Mouse (Mus musculus): ENCODE results near the gene Ephx4. TPM values are rescaled to one million over a fixed set of nuclear protein-coding genes. Genes with fewer than 3 reads are reported as not detected.

The Ephx4 gene
- polyA plus RNA-seq, 2 experiments, result 2.4 TPM

DNA sequence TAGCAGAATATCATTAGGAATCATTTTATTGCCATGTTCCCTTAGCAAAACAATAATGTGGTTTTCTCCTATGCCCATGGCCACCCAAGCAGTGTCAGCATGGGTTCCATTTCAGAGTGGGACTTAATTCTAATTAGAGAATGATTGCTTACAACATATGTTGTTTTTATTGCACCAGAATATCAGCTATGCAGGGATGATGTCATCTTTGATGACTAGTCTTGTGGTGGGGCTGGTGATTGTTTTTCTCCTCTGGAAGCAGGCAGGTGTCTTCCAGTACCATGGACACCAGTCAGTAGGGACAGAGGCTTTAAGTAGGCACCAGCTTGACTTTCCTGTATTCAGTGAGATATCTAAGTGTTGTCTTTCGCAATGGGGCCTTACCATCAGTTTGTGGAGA is 14.7 kb upstream of the Ephx4 start:
- no peaks in the 10 kb centered on the region for H3K27me3 ChIP-seq (ENCODE audit: control insufficient read depth, insufficient read depth, low read length)
- TF ChIP-seq POLR2A (IDR thresholded peaks at IDR 0.05; ENCODE audit: borderline replicate concordance, extremely low read depth, insufficient read depth, insufficient read length), result no peak
- ATAC-seq (ENCODE audit: low FRiP score, low read depth) (no peak), DNase-seq (ENCODE audit: low spot score) (no peak)
- H3K4me2 ChIP-seq (replicated peaks; ENCODE audit: low read depth, low read length, severe bottlenecking), result no peak overlapping the region
- no peak overlapping the region for H3K9ac ChIP-seq (ENCODE audit: low read depth, low read length, severe bottlenecking)
- WGBS, result 87% methylated on average over 1 of the region's 1 CpGs
- H3K9me3 ChIP-seq (ENCODE audit: control insufficient read depth, low read length), result no peaks in the 10 kb centered on the region
- H3K4me3 ChIP-seq (replicated peaks; ENCODE audit: low read length), result no peak overlapping the region
- H3K27ac ChIP-seq (replicated peaks; ENCODE audit: low read depth, low read length), result no peak overlapping the region
- H3K4me1 ChIP-seq (ENCODE audit: control insufficient read depth, insufficient read depth, low read length), result no peaks in the 10 kb centered on the region
- peaks cover 9% of the 10 kb centered on the region; the same call in 1 of the 2 replicates for H3K36me3 ChIP-seq (ENCODE audit: control insufficient read depth, insufficient read depth, low read length)

DNA sequence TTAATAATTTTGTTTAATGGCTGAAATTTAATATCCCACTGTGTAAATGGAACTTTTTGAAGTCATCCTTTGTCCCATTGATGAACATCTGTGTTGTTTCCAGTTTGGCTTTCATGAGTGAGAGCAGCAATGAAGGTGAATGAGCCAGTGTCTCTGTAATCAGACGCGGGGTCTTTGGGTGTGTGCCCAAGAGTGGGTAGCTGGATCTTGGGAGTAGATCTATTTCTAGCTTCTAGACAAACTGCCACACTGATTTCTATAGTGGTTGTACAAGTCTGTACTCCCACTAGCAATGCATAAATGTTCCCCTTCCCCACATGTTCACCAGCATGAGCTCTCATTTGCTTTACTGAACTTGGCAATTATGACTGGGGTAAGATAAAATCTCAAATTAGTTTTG is 13.2 kb upstream of the Ephx4 start:
- no peak for DNase-seq (ENCODE audit: low spot score)
- H3K9ac ChIP-seq (ENCODE audit: low read depth, low read length, severe bottlenecking), result no peak overlapping the region
- WGBS, result 88% methylated on average over 2 of the region's 2 CpGs
- H3K27ac ChIP-seq (replicated peaks; ENCODE audit: low read depth, low read length), result no peak overlapping the region
- no peak for TF ChIP-seq POLR2A (IDR thresholded peaks at IDR 0.05; ENCODE audit: borderline replicate concordance, extremely low read depth, insufficient read depth, insufficient read length)
- peaks cover 2% of the 10 kb centered on the region; the same call in 1 of the 2 replicates for H3K36me3 ChIP-seq (ENCODE audit: control insufficient read depth, insufficient read depth, low read length)
- no peak for ATAC-seq (ENCODE audit: low FRiP score, low read depth)
- H3K9me3 ChIP-seq (ENCODE audit: control insufficient read depth, low read length), result no peaks in the 10 kb centered on the region
- H3K4me2 ChIP-seq (replicated peaks; ENCODE audit: low read depth, low read length, severe bottlenecking), result no peak overlapping the region
- H3K4me3 ChIP-seq (replicated peaks; ENCODE audit: low read length), result no peak overlapping the region
- no peaks in the 10 kb centered on the region for H3K27me3 ChIP-seq (ENCODE audit: control insufficient read depth, insufficient read depth, low read length)
- no peaks in the 10 kb centered on the region for H3K4me1 ChIP-seq (ENCODE audit: control insufficient read depth, insufficient read depth, low read length)

DNA sequence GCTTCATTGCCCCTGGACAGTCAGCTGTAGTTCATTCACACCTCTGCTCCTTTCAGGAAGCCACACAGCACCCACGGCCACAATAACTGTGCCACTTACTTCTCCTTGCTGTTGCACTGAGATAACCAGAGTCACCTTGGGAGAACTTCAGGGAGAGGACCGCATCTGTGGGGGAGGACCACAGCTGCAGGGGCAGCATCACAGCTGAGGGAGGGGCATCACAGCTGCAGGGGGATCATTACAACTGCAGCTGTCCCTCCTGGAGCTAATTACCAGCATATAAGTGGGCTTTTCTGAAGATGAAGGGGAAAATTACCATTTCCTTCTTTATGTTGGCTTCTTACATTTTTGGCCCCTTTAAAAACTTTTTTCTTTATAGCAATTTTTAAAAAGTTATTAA is 8.1 kb upstream of the Ephx4 start:
- Histone ChIP-seq H3K9ac (ENCODE audit: low read depth, low read length, severe bottlenecking) (no peak overlapping the region), H3K4me2 (replicated peaks; ENCODE audit: low read depth, low read length, severe bottlenecking) (no peak overlapping the region), H3K36me3 (ENCODE audit: control insufficient read depth, insufficient read depth, low read length) (no peaks in the 10 kb centered on the region), H3K9me3 (ENCODE audit: control insufficient read depth, low read length) (no peaks in the 10 kb centered on the region), H3K27ac (replicated peaks; ENCODE audit: low read depth, low read length) (no peak overlapping the region), H3K27me3 (ENCODE audit: control insufficient read depth, insufficient read depth, low read length) (no peaks in the 10 kb centered on the region), H3K4me3 (replicated peaks; ENCODE audit: low read length) (no peak overlapping the region), H3K4me1 (ENCODE audit: control insufficient read depth, insufficient read depth, low read length) (no peaks in the 10 kb centered on the region)
- no peak for ATAC-seq (ENCODE audit: low FRiP score, low read depth)
- DNase-seq (ENCODE audit: low spot score), result no peak
- WGBS, result 30% methylated on average over 2 of the region's 2 CpGs
- TF ChIP-seq POLR2A (IDR thresholded peaks at IDR 0.05; ENCODE audit: borderline replicate concordance, extremely low read depth, insufficient read depth, insufficient read length), result no peak

DNA sequence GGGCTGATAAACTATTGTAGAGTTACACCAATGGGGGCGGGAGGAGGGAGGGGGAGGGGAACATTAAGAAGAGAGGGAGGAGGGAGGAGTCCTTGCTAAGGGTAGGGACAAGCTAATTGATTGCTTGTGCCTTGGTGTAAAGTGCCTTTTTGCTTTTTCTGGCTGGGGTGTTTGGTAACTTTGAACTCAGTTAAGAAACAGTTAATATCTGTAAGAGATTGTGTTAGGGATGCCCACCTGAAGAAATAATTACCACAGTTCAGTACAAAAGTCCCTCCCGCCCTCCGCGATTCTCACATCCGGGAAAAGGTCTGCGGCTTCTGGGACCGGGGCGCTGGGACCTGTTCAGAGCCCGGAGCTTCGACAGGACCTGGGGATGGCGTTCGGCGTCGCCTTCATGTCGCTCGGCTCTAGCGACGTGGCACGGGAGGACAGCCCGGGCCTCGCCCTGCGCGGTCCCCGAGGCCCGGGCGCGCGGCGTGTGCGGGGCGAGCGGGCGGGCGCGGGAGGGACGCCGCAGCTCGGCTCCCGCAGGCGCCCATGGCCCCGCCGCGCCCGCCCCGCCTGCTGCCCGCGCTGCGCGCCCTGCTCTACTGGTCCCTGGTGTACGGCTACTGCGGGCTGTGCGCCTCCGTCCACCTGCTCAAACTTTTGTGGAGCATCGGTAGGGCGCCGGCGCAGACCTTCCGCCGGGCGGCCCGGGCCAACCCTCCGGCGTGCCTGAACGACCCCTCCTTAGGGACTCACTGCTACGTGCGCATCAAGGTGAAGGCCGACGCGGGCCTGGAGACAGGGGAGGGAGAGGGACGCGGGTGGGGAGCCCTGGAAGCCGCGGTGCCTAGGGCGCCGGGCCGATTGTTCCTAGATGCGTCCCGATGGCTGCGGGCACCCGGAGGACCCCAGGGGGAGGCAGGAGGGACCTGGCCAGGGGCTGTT is 743 bp downstream of the Ephx4 start:
- Histone ChIP-seq H3K9ac (ENCODE audit: low read depth, low read length, severe bottlenecking) (peak overlapping the region; percentile 70), H3K4me3 (replicated peaks; ENCODE audit: low read length) (peak overlapping the region; percentile 61), H3K4me1 (ENCODE audit: control insufficient read depth, insufficient read depth, low read length) (no peaks in the 10 kb centered on the region), H3K27me3 (ENCODE audit: control insufficient read depth, insufficient read depth, low read length) (peaks cover 24% of the 10 kb centered on the region), H3K27ac (replicated peaks; ENCODE audit: low read depth, low read length) (no peak overlapping the region), H3K36me3 (ENCODE audit: control insufficient read depth, insufficient read depth, low read length) (no peaks in the 10 kb centered on the region), H3K4me2 (replicated peaks; ENCODE audit: low read depth, low read length, severe bottlenecking) (peak overlapping the region; percentile 99), H3K9me3 (ENCODE audit: control insufficient read depth, low read length) (no peaks in the 10 kb centered on the region)
- ATAC-seq (ENCODE audit: low FRiP score, low read depth) (peak; percentile 68), DNase-seq (ENCODE audit: low spot score) (peak; percentile 5)
- under 1% methylated on average over 48 of the region's 80 CpGs for WGBS
- no peak for TF ChIP-seq POLR2A (IDR thresholded peaks at IDR 0.05; ENCODE audit: borderline replicate concordance, extremely low read depth, insufficient read depth, insufficient read length)

DNA sequence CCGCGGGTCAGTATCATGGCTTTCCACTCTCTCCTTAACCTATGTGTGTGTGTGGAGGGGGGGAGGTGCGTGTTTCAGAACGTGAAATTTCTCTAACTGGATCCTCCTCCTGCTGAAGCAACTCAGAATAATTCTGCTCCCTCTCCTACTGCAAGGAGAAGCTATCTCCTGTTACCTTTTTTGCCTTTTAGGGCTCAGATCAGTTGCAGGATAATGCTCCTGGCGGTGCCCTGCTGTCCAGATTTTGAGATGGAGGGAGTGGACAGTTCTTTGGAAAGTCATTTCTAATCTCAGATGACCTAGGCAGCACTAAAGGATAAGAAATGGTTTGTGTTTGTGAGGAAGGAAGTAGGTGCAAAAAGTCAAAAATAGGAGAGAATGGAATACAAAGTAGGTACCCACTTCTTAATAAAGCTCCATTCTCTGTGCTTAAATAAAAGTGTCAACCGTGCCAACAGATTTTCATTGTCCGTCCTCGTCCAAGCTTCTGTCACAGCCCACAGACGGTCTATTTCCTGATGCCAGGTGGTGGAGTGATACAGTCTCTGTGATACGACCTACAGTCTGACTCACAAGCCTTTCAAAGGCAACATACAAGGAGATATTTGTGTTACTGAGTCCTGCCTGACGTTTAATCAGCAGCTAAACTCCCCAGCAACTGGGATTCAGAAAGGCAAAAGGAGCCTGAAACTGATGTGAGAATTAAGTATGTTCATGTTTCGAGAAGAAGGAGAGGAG is 1.6 kb downstream of the Ephx4 start:
- no peak for DNase-seq (ENCODE audit: low spot score)
- WGBS, result 32% methylated on average over 12 of the region's 12 CpGs
- peak overlapping the region; percentile 70 for H3K9ac ChIP-seq (ENCODE audit: low read depth, low read length, severe bottlenecking)
- H3K4me2 ChIP-seq (replicated peaks; ENCODE audit: low read depth, low read length, severe bottlenecking), result peak overlapping the region; percentile 99
- no peak overlapping the region for H3K27ac ChIP-seq (replicated peaks; ENCODE audit: low read depth, low read length)
- H3K4me1 ChIP-seq (ENCODE audit: control insufficient read depth, insufficient read depth, low read length), result no peaks in the 10 kb centered on the region
- peak overlapping the region; percentile 61 for H3K4me3 ChIP-seq (replicated peaks; ENCODE audit: low read length)
- H3K36me3 ChIP-seq (ENCODE audit: control insufficient read depth, insufficient read depth, low read length), result no peaks in the 10 kb centered on the region
- TF ChIP-seq POLR2A (IDR thresholded peaks at IDR 0.05; ENCODE audit: borderline replicate concordance, extremely low read depth, insufficient read depth, insufficient read length), result no peak
- H3K27me3 ChIP-seq (ENCODE audit: control insufficient read depth, insufficient read depth, low read length), result peaks cover 24% of the 10 kb centered on the region
- H3K9me3 ChIP-seq (ENCODE audit: control insufficient read depth, low read length), result no peaks in the 10 kb centered on the region
- ATAC-seq (ENCODE audit: low FRiP score, low read depth), result no peak

Data from limb, embryonic 14.5 days (tissue).